Mouse (Mus musculus) Patski (cell line): ENCODE data around the gene Ube4b. TPM values are rescaled to one million over a fixed set of nuclear protein-coding genes. Genes with fewer than 3 reads are reported as not detected.

Experiments used
- ATAC-seq: fragments of 100-300 bp; one replicate; pipeline ENCODE4 v1.8.0; 2021
- CTCF ChIA-PET: fragments of 350-600 bp; sonication (Branson Sonifier 250); formaldehyde crosslinking; loops from one replicate; lab custom pipeline; 2022; ENCODE audit warnings: inconsistent platforms; lab: Charles Lee
- POLR2A ChIA-PET: fragments of 350-600 bp; sonication (Branson Sonifier 250); formaldehyde crosslinking; loops from one replicate; lab custom pipeline; 2022; ENCODE audit warnings: antibody characterized with exemption, inconsistent platforms; lab: Charles Lee
- DNase-seq: peaks from one replicate; pipeline ENCODE4 v3.0.0-alpha.2; 2011; ENCODE audit warnings: low read depth, low spot score
- H3K27me3 ChIP-seq: fragments of 371-371 bp; one replicate; pipeline ENCODE4 v1.5.1; 2021
- CTCF ChIP-seq: fragments of 100-300 bp; IDR thresholded peaks from one replicate; pipeline ENCODE4 v1.5.1; 2021
- in situ Hi-C: fragments of 300-500 bp; cut with MboI; formaldehyde crosslinking; loops from 3 replicates; pipeline ENCODE4 v1.11.1; 2018; ENCODE audit warnings: low pct_unique_long_range_greater_than_20kb, mixed read lengths
- polyA plus RNA-seq: library from polyadenylated mRNA; unstranded; gene quantifications from one replicate; pipeline ENCODE4 v1.2.3, GENCODE M21; 2021

Gene Ube4b
- polyA plus RNA-seq, 1 experiment from 2014 or later, result 63.9 TPM

DNA sequence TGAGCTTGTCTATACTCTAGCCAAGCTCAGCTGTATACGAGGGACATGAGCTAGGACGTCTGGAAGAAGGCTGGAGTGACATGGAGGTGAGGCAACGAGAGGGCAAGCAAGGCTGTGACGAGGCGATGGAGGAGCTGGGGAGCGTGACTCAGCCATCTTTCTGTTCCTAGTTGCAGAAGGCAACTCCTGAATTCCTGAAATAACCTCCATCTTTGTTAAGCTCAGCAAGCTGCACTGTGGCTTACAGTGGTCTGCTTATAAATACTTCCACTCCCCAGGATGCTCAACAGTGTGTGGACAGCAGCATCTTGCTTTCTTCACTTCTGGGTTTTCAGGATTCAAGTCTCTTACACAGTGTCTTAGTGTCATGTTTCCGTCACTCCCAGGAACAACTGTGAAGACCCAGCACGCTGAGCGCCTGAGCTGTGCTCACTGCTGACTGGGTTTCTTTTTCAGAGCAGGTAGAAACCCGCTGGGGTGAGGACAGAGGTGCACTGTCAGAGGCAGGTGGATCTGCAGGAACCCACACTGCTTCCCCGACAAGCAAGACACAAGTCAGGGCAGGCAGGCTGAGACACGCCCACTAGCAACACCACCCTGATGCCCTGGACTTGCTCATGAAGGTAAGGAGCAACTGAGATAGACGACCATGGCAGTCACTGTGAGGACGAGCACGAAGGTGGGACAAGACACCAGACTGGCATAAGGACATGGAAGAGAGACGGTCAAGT, 20.7 kb downstream of the Ube4b start:
- in situ Hi-C loops, result no loop called here
- CTCF ChIA-PET, result interaction anchor here (0.8 kb wide), 1 partner anchor 70 kb away, joined by 3 read pairs; no protein-coding TSS in a partner anchor
- no peak for TF ChIP-seq CTCF

GRCm38 (mm10) chr4:149404640-149405465, 21.7 kb downstream of the Ube4b start:
- in situ Hi-C loops, result no loop called here
- ATAC-seq (no peak), DNase-seq (no peak)
- POLR2A ChIA-PET, result no interaction called here
- CTCF ChIA-PET, result interaction anchor here (0.8 to 1.5 kb wide), 2 partner anchors 11 to 71 kb away, joined by 3 to 4 read pairs; no protein-coding TSS in a partner anchor
- H3K27me3 ChIP-seq, result no peaks in the 10 kb centered on the region
- TF ChIP-seq CTCF, result no peak

More for the DNA sequence above, 20.7 kb downstream of the Ube4b start:
- DNase-seq, result no peak
- no peak for ATAC-seq
- POLR2A ChIA-PET, result no interaction called here
- no peaks in the 10 kb centered on the region for H3K27me3 ChIP-seq

GRCm38 (mm10) chr4:149403037-149403436, 23.5 kb downstream of the Ube4b start:
- in situ Hi-C loops, result no loop called here
- ChIA-PET CTCF (interaction anchor here (1.1 to 1.5 kb wide), 3 partner anchors 11 to 30 kb away, joined by 3 read pairs; no protein-coding TSS in a partner anchor), POLR2A (no interaction called here)
- no peak for TF ChIP-seq CTCF
- no peaks in the 10 kb centered on the region for H3K27me3 ChIP-seq
- ATAC-seq (no peak), DNase-seq (no peak)

- in situ Hi-C loops, result no loop called here
- POLR2A ChIA-PET, result interaction anchor here (1.1 kb wide), 1 partner anchor 24 kb away, joined by 4 read pairs; no protein-coding TSS in a partner anchor
- no peak for TF ChIP-seq CTCF
- H3K27me3 ChIP-seq, result no peaks in the 10 kb centered on the region
- no peak for DNase-seq
- ATAC-seq, result no peak
- CTCF ChIA-PET, result interaction anchor here (1.5 kb wide), 1 partner anchor 10 kb away, joined by 3 read pairs; no protein-coding TSS in a partner anchor
These were observed 25.0 kb downstream of the Ube4b start for GRCm38 (mm10) chr4:149401591-149401982.

DNA sequence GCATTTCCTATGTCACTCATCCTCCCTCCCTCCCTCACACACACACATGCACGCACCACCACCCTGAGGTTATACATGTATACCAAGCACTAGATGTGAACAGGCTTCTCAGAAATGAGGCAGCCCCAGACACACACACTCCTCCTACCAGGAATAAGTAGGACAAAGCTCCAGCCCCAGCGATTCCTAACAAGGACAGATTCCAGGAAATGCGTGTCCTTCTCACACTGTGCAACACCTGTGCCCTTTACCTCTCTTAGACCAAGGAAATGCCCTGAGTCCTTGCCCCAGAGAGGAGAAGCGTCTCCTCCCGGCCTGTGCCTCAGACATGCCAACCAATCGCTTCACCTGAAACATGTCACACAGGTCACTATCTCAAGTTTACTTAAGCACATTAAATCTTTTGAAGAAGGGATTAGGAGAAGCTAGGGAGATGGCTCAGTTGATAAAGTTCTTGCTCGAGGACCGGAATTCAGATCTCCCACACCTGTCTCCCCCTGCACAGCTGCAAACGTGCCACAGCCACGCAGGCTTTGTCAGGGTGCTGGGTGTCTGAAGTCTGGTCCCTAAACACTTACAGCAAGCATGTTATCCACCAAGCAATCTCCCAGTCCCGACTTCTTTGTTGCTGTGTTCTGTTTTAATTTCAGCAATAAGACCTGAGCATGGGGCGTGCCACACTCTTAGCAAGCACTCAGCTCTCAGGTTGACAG, 25.5 kb downstream of the Ube4b start:
- in situ Hi-C loops, result no loop called here

DNA sequence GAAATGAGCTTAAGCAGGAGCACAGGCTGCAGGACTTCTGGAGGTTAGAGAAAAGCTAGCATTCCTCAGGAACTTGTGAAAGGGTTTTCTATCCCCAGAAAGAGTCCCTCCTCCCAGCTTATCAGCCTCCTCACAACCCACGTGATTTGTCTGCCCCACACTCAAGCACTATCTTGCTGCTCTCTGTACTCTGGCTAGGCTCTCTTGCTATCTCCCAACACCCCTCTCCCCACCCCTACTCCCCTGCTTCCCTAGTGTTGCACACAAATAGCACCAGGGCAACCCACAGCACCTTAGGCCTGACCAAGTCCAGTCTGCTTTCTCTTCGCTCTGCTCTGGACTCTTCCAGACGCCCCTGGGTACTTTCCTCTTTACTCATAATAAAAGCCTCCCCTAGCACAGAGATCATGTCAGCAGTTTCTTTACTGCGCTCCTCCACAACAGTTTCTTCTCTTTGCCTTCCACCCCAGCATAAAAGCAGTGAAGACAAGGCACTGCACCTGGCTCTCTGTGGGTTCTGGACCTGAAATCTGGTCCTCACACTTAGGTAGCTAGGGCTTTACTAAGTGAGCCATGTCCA, 27.1 kb downstream of the Ube4b start:
- DNase-seq, result no peak
- in situ Hi-C loops, result no loop called here
- ChIA-PET POLR2A (no interaction called here), CTCF (no interaction called here)
- ATAC-seq, result no peak
- no peaks in the 10 kb centered on the region for H3K27me3 ChIP-seq
- no peak for TF ChIP-seq CTCF

More for the DNA sequence above, 25.5 kb downstream of the Ube4b start:
- ATAC-seq (no peak), DNase-seq (no peak)
- ChIA-PET CTCF (interaction anchor here (1.5 kb wide), 1 partner anchor 10 kb away, joined by 3 read pairs; no protein-coding TSS in a partner anchor), POLR2A (interaction anchor here (1.1 kb wide), 1 partner anchor 25 kb away, joined by 4 read pairs; no protein-coding TSS in a partner anchor)
- no peak for TF ChIP-seq CTCF
- H3K27me3 ChIP-seq, result no peaks in the 10 kb centered on the region

GRCm38 (mm10) chr4:149398181-149398735, 28.3 kb downstream of the Ube4b start:
- DNase-seq (no peak), ATAC-seq (no peak)
- in situ Hi-C loops, result no loop called here
- CTCF ChIA-PET, result interaction anchor here (0.6 to 1.7 kb wide), 3 partner anchors 11 to 421 kb away, joined by 3 read pairs; no protein-coding TSS in a partner anchor
- POLR2A ChIA-PET, result no interaction called here
- no peaks in the 10 kb centered on the region for H3K27me3 ChIP-seq
- no peak for TF ChIP-seq CTCF

- ChIA-PET POLR2A (no interaction called here), CTCF (interaction anchor here (1.4 to 1.7 kb wide), 3 partner anchors 13 to 48 kb away, joined by 3 to 4 read pairs (median 3); no protein-coding TSS in a partner anchor)
- no peak for TF ChIP-seq CTCF
- ATAC-seq, result no peak
- no peak for DNase-seq
- in situ Hi-C loops, result no loop called here
- no peaks in the 10 kb centered on the region for H3K27me3 ChIP-seq
These were observed 29.9 kb downstream of the Ube4b start for GRCm38 (mm10) chr4:149396433-149397306.

DNA sequence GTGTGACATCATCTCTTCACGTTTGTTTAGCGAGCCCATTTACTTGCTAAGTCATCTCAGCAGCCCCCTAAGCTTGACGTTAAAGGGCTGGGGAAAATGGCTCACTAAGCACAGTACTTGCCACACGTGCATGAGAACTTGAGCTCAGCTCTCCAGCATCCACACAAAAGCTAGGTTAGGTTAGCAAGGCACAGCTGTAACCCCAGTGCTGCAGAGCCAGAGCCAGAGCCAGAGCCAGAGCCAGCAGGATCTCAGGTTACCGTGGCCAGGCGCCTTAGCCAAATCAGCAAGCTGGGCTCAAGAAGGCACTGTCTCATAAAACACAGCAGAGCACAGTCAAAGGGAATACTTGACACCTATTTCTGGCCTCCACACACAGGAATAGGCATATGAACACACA, 31.0 kb downstream of the Ube4b start:
- POLR2A ChIA-PET, result no interaction called here
- TF ChIP-seq CTCF, result no peak
- no peaks in the 10 kb centered on the region for H3K27me3 ChIP-seq
- in situ Hi-C loops, result no loop called here
- DNase-seq (no peak), ATAC-seq (no peak)
- CTCF ChIA-PET, result no interaction called here
